Mouse (Mus musculus) megakaryocyte, embryonic 14.5 days (primary cell): ENCODE results near the gene Gm49361.

Experiments used
- FLI1 ChIP-seq: IDR thresholded peaks from 2 replicates; pipeline ENCODE4 v1.6.1; 2012; ENCODE audit warnings: low read length, inconsistent platforms, mixed read lengths
- GATA1 ChIP-seq: IDR thresholded peaks from 3 replicates; pipeline ENCODE4 v1.6.1; 2012; ENCODE audit warnings: mixed read lengths, low read length, inconsistent platforms, borderline replicate concordance

DNA sequence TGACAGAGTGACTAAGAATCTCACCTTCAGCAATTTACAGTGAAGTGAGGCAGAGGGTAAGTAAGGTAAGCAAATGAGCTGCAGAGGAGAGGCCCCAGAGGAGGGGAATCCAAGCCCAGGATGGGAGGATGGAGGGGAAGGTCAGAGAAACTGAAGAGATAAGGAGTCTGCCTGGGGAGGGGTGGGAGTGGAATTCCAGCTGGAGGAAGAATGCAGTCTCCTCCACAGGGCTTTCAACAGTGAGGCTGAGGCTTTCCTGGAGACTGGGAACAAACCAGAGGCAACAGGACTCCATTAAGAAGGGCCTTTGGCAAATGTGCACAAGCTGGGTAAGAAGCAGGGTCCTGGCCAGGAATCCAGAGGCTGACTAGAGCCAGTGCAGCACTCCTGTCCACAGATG is 8.8 kb downstream of the Gm49361 start:
- TF ChIP-seq GATA1 (no peak), FLI1 (no peak)
